Mouse (Mus musculus): Measurements from ENCODE around the gene Tbc1d16.
"Not testable (repeated sequence)": the region's sequence is repeated elsewhere in the genome, so short reads cannot be mapped to it uniquely, and the experiment has no call there.

Gene Tbc1d16

GRCm38 (mm10) chr11:119112721-119113120, 115.6 kb downstream of the Tbc1d16 start:
- no peak for DNase-seq

- peak; percentile 40 to 54 for DNase-seq
These were observed 117.0 kb downstream of the Tbc1d16 start for GRCm38 (mm10) chr11:119111345-119111744.

GRCm38 (mm10) chr11:119109415-119110071, 118.8 kb downstream of the Tbc1d16 start:
- peak; percentile 70 to 82 for DNase-seq

- no peak for DNase-seq
These were observed 119.6 kb downstream of the Tbc1d16 start for GRCm38 (mm10) chr11:119108573-119109263.

- DNase-seq = peak; percentile 62 to 84
These were observed 122.0 kb downstream of the Tbc1d16 start for GRCm38 (mm10) chr11:119106289-119106688.

GRCm38 (mm10) chr11:119105748-119106147, 122.6 kb downstream of the Tbc1d16 start:
- peak in 1 of 2 experiments; percentile 48 for DNase-seq

- DNase-seq = no peak
These were observed 123.2 kb downstream of the Tbc1d16 start for GRCm38 (mm10) chr11:119105071-119105609.

GRCm38 (mm10) chr11:119103991-119104390, 124.3 kb downstream of the Tbc1d16 start:
- DNase-seq = peak in 1 of 2 experiments; percentile 7

- not testable (repeated sequence) for DNase-seq
These were observed 127.9 kb downstream of the Tbc1d16 start for GRCm38 (mm10) chr11:119100355-119100754.

GRCm38 (mm10) chr11:119098202-119098601, 130.1 kb downstream of the Tbc1d16 start:
- DNase-seq = no peak

- DNase-seq = no peak
These were observed 132.9 kb downstream of the Tbc1d16 start for GRCm38 (mm10) chr11:119095441-119095840.

GRCm38 (mm10) chr11:119093322-119093721, 135.0 kb downstream of the Tbc1d16 start:
- no peak for DNase-seq

Data from kidney, postnatal 25 days (tissue).